Mouse (Mus musculus) B cell, adult (primary cell): Measurements from ENCODE around the gene Tor2a. TPM values are rescaled to one million over a fixed set of nuclear protein-coding genes. Genes with fewer than 3 reads are reported as not detected.

Experiments
- total RNA-seq: library from RNA; stranded (reverse); gene quantifications from 4 replicates; pipeline ENCODE4 v1.2.4, GENCODE M21; 2023; ENCODE audit not compliant: inconsistent age

The Tor2a gene
- total RNA-seq: 31.3 to 39.1 TPM (median 34.5 TPM) in 4 replicates

DNA sequence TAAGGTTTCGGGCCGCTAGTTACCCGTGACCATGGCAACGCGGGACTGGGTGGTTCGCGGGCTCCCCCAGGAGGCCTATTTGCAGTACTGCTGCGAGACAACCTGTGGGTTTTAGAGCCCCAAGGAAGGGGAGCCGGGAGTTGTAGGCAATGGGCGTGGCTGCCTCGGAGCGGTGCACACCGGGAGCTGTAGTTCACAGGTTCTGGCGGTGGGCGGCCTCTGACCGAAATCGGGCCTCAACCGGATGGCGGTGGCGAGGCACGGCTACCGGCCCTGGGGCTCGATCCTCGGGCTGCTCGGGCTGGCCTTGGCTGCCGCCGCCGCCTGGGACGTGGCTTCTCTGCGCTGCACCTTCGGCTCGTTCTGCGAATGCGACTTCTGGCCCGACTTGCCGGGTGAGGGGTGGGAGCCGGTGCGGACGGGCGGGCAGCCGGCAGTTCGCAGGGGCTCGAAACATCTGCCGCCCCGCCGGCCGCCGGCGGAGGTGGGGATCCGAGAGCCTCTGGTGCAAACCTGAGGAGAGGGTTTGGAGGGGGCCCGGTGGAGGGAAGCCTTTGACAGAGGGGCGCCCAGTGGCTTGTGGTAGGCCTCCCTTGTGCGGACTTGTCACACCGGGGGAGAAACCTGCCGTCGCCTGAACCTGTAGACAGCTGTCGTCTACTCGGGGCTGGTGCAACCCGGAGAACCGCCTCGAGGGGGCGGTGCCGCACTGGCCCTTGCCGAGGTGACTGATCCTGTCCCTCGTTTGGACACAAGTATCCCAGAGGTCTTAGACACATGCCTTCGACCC is at the start of gene Tor2a:
Gene Tor2a, plus strand, starts transcription at position 179 of the 790 bp plus-strand sequence.

DNA sequence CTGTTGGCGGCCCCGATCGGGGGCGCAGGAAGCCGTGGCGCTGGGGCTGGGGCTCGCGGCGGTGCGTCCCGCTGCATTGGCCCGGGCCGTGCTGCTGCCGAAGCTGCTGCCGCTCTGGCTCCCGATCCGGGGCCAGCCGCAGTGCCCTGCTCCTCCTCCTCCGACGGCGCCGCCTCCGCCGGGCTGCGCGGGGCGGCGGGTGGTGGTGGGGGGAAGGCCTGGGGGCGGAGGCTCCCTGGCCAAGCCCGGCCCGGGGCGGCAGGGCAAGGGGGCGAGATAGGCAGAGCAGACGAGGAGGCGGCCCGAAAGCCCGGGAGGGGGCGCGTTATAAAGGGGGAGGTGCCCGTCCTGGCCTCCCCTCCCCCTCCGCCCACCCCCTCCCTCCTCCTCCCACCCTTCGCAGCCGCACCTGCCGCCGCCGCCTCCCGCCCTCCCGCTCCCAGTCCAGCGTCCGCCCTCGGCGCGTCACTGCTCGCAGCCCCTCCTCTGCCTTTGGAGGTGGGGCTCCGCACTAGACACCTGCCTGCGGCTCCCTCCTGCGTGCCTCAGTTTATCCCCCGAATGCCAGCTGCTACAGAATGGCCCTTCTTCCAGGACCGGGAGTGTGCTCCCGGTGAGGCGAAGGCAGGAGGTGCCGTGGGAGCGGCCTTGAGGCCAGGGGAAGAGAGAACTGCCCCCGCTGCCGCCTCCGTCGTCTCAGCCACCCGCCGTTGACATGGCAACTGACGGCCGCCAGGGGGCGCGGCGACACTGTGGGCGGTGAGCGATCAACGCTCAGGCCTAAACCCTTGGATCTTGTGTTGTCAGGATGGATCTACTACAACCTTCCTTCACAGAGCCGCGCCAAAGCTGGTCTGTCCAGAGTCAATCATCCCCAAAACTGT is 43.9 kb upstream of the Tor2a start, which contains the start of gene Cdk9:
Gene Cdk9, minus strand, starts transcription at position 143 of the 884 bp plus-strand sequence.

DNA sequence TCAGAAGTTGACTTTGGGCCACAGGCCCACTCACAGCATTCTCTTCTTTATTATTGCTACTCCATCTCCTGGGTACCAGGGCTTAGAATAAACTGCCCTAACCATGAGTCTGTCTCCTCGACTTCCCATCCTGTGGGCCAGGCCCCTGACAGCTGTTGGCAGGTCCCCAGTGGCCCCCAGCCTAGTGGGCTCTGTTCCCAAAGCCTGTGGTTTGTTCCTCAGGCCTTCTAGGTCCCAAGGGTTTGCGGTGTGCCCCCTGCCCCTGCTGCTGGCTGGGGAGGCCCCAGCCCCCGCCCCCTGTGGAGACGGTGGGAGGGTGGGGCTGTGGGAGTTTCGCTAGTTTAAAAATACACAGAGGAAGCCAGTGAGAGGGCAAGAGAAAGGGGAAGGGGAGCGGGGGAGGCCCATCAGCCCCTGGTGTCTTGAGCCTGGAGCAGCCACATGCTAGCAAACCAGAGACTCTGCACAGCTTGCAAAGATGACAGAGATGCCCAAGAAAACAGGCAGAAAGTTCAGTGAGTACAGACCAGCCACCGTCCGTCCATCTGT is 36.3 kb upstream of the Tor2a start, which contains the start of gene Sh2d3c:
Gene Sh2d3c, plus strand, starts transcription at position 375 of the 549 bp plus-strand sequence.

DNA sequence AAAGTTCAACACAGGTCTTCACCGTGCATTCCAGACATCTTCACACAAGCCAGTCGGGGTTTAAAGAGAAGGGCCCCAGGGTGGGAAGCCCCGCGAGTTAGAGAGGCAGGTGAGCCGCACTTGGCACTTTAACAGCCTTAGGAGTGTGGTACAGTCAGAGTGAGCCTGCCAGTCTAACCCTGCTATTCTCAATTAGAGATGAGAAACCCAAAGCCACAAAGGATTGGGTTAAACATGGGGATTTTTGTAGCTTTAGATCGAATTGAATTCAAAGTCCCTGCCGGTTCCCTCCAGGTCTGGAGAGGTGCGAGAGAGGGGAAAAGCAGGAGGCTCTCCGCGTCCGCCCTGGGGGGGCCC is 16.1 kb upstream of the Tor2a start, which contains the start of gene 6330409D20Rik:
Gene 6330409D20Rik, minus strand, starts transcription at position 101 of the 357 bp plus-strand sequence.

DNA sequence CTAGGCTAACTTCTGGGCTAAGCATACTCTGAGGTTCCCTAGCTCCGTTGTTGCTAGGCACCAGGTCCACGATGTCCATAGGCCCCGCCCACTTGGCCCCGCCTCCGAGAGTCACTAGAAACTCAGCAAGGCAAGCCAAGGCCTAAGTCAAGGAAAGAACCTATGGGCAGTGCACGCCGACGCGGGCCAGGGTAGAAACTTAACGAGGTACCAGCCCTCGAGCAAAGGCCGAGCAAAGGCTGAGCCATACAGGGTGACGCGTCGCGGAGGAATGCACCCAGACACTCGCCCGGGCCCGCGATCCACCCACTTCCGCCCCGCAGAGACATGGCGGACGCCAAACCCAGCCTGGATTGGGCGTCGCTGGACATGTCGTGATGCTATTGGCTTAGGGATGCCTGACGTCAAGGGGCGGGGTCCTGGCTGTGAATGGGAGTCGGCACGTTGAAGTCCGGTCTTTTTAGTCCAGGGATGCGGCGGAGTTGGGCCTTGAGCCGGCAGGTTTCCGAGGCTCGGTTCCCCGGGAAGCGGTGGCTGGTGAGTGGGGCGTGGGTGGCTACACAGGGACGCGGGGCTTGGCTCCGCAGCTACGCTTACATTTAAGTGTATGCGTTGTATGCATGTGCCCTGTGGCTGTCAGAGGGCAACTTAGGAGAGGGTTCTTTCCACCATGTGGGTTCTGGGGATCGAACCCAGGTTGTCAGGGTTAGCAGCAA is 18.5 kb downstream of the Tor2a start, which contains the start of the genes Ttc16 and Ptrh1:
Gene Ttc16, minus strand, starts transcription at position 275 of the 716 bp plus-strand sequence.
Gene Ptrh1, plus strand, starts transcription at position 428 of the 716 bp plus-strand sequence.

DNA sequence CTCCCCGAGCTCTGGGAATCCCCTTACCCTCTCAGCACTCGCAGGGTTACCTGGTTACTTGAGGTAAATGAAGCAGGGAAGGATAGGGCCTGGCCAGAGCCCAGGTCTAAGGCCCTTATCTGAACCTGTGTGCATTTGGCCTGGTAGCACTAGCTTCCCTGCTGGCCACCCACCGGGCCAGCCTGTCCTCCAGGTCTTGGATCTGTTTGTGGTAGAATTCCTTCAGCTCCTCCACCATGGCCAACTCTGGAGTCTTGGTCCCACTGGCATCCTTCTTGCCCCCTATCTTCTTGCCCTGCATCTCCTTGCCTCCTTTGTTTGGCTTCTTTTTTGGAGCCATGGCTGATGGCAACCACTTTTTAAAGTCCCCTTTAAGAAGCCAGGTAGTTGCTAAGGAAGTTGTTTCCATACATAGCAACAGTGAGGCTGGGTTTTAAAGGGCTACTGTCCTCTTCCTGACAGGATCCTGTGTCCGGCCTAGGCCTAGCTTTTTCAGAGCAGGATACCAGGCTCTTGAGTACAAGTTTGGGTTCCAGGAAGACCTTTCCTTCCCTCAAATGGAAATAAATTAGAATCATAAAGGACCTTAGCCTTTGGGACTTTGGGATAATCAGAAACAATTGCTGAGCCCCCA is 27.1 kb downstream of the Tor2a start, which contains the start of gene Cfap157:
Gene Cfap157, minus strand, starts transcription at position 381 of the 634 bp plus-strand sequence.

Other genes starting within 250 kb of the Tor2a start
- 61.5 to 65.8 TPM (median 63.9 TPM) in 4 replicates for gene Fam102a, start 221.9 kb upstream of the Tor2a start, total RNA-seq
- gene Dpm2, start 186.4 kb upstream of the Tor2a start, total RNA-seq: 66.0 to 73.0 TPM (median 69.5 TPM) in 4 replicates
- gene Pip5kl1, start 182.4 kb upstream of the Tor2a start, total RNA-seq: 0.64 to 0.84 TPM (median 0.79 TPM) in 4 replicates
- not detected in 4 replicates for gene 9430097D07Rik, start 181.6 kb upstream of the Tor2a start, total RNA-seq
- gene St6galnac4, start 170.1 kb upstream of the Tor2a start, total RNA-seq: 60.4 to 66.2 TPM (median 64.5 TPM) in 4 replicates
- gene St6galnac6, start 157.5 kb upstream of the Tor2a start, total RNA-seq: 7.2 to 13.8 TPM (median 9.2 TPM) in 4 replicates
- 0.26 to 1.2 TPM (median 0.62 TPM) in 4 replicates for gene Ak1, start 135.5 kb upstream of the Tor2a start, total RNA-seq
- 0.45 to 0.99 TPM (median 0.67 TPM) in 4 replicates for gene Eng, start 110.6 kb upstream of the Tor2a start, total RNA-seq
- 26.9 to 36.5 TPM (median 31.6 TPM) in 4 replicates for gene Fpgs, start 53.1 kb upstream of the Tor2a start, total RNA-seq
- gene Cdk9, start 44.2 kb upstream of the Tor2a start, total RNA-seq: 135 to 164 TPM (median 162 TPM) in 4 replicates
- 89.6 to 94.2 TPM (median 93.4 TPM) in 4 replicates for gene Sh2d3c, start 36.2 kb upstream of the Tor2a start, total RNA-seq
- not detected in 4 replicates for gene 6330409D20Rik, start 16.2 kb upstream of the Tor2a start, total RNA-seq
- 0.24 to 0.61 TPM in 2 of 4 replicates, not detected in the others for gene Ttc16, start 18.4 kb downstream of the Tor2a start, total RNA-seq
- gene Ptrh1, start 18.6 kb downstream of the Tor2a start, total RNA-seq: 2.5 to 7.2 TPM (median 3.3 TPM) in 4 replicates
- gene Cfap157, start 27.2 kb downstream of the Tor2a start, total RNA-seq: 0.32 TPM in 1 of 4 replicates, not detected in the others
- 3.9 to 5.8 TPM (median 5.1 TPM) in 4 replicates for gene Stxbp1, start 90.0 kb downstream of the Tor2a start, total RNA-seq
- gene Fam129b, start 118.9 kb downstream of the Tor2a start, total RNA-seq: 1.4 to 2.3 TPM (median 1.9 TPM) in 4 replicates
- 883 to 1,046 TPM (median 954 TPM) in 4 replicates for gene Rpl12, start 204.3 kb downstream of the Tor2a start, total RNA-seq
- 13.4 to 23.0 TPM (median 18.7 TPM) in 4 replicates for gene Lrsam1, start 204.4 kb downstream of the Tor2a start, total RNA-seq
- gene Slc2a8, start 224.8 kb downstream of the Tor2a start, total RNA-seq: 5.7 to 12.4 TPM (median 6.3 TPM) in 4 replicates